Mouse (Mus musculus) urinary bladder, postnatal 10 days (tissue): ENCODE data around the gene Gpx4.

ENCODE experiments used
- DNase-seq: peaks from one replicate; pipeline ENCODE4 v3.0.0; 2022; ENCODE audit warnings: low spot score

The Gpx4 gene

GRCm38 (mm10) chr10:80105926-80106325 lies 59.0 kb downstream of the Gpx4 start:
- no peak for DNase-seq
